Mouse (Mus musculus) kidney, adult 11 months (tissue): Measurements from ENCODE around the gene Bhlhe23.

Experiments
- DNase-seq: peaks from one replicate; pipeline ENCODE4 v3.0.0; 2022

Bhlhe23 gene

DNA sequence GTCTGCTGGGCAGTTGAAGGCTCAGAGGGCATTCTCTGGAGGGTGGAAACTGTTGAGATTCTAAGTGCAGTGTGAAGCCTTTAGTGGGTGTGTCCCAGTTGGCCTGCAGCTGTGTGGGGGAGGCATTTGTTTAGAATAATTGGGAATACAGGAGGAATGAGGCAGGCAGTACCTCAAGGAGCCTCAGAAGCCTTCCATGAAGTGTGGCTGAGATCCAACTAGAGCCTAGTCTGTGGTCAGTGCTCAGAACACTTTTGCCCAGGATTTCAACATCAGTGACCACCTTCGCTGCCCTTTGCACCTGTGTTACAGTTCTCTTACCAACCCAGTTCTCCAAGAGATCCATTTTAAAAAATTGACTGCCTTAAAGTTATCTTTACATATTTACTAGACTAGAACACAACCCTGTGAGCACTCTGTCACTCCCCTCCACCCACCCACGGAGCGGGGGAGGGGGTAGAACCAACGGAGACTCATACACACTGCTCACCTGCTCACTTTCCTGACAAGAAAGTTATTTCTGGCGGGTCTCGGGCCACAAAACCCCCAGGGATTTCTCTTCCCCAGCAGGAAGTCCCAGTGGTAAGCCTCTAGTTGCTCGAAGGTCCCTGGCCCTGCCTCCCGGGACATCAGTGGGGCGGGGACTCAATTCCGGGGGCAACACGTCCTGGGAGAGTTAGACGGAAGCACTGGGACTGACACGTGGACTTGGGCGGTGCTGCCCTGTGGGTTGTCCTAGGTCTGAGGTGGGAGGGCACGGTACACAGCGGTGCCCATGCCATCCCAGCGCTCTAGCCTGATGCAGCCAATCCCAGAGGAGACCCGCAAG lies 51.9 kb downstream of the Bhlhe23 start, which contains the start of gene Slc17a9:
Gene Slc17a9 (plus strand): TSS at position 679 of the 829 bp plus-strand sequence.
- DNase-seq, result peak; percentile 77
